Mouse (Mus musculus) urinary bladder, postnatal 10 days (tissue): ENCODE data around the gene Epop.
"Not testable (repeated sequence)": the region's sequence is repeated elsewhere in the genome, so short reads cannot be mapped to it uniquely, and the experiment has no call there.

Experiments used
- DNase-seq: peaks from one replicate; pipeline ENCODE4 v3.0.0; 2022; ENCODE audit warnings: low spot score

Gene Epop

DNA sequence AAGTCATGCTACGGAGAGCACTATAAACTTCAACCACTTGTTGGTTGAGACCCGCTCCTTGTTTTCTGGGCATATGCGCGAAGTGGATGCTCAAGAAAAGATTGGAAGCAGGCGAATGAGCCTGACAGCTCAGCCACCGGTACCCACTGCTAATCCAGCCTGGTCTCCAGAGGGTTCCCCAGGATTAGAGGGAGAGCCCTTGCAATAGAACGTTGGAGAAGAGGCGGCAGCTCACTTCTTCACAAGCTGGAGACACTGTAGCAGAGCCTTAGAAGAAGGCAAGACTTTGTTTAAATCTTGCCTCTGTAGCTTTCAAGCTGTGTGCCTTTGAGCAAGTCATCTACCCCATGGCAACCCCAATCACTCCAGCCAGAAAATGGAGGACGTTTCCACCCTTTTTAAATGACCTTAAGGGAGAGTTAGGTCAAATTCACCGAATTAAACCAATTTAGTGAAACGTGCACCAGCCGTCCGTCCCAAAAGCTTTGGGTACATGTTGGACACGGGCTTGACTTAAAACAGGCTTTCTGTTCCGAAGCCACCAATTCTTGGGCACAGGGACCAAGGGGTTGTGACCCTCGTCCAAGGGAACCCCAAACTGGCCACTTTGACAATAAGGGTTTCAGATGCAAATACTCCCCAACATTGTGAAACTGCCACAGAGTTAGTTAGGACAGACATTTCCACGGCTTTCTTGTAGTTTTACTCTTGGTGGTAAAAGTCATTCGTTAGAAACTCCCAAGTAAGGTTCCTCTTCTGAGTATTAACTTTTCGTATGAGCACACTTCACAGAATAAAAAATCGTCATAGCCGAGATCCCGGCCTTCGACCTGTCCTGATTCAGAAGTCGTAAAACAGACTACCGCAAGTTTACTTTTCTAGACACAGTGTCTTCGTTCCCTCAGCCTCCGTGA, 31.5 kb upstream of the Epop start:
- no peak for DNase-seq

- DNase-seq: no peak
These were observed 30.6 kb upstream of the Epop start for GRCm38 (mm10) chr11:97659990-97660714.

DNA sequence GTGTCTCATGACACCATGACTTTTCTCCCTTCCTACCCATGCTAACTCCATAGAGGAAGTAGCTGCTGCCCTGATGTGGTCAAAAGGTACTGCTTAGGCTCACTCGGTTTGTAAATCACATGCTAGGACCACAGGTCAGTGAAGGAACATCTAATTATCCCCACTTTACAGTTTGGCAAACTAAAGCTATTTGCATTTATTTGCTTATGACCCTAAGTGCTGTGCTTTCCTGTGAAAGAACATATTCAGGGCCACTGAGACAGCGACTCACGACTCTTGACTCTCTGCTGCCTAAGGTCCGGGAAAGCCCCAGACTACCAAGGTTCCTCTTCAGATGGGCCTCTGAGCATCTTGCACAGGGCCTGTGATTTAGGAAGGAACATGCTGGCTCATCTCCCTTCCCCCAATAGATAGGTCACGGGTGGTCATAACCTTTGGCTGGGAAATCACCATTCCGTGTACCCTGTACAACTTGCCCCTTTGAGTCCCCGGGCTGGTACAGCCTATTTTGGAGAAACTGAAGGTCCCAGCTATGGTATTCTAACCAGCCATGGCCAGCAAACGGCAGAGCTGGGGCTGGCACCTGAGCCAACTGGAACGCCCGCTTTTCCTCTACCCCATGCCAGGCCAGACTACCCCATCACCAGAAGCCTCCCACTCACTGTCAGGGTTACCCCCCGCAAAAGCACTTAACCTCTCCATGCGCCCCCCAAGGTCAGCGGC, 29.9 kb upstream of the Epop start:
- DNase-seq: no peak

DNA sequence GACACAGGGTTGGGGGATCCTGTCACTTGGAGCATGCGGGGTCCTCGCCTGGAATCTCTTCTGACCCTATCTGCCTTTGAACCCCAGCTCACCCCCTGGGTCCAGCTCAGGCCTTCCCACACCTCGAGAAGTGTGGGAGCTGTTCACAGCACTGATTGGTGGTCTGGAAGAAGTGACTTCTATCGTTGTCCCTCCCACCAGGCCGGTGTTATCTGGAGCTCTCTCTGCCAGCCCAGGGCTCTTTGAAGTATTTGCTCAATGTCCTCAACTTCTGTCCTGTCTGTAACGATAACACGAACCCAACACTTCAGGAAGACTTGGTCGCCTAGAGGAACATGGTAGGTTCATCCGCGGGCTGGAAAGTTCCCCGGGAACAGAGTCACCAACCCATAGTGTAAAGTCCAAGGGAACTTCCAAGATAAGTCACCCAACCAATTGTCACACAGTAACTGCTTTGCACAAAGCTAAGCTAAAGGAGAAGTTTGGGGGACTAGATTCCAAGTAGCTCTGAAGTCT, 29.3 kb upstream of the Epop start:
- no peak for DNase-seq

DNA sequence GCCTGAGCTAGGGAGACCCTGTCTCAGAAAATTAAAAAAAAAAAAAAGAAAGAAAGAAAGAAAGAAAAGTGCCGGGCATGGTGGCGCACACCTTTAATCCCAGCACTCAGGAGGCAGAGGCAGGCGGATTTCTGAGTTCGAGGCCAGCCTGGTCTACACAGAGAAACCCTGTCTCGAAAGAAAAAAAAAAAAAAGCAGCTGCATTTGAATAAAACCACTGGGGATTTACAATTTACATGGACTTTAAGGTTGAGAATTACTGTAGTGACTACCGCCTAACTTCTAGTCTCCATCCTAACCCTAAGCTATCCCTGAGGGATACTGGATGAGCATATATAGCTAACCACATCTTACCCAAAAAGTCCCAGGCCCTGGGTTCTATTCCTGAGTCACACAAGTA, 28.5 kb upstream of the Epop start:
- DNase-seq: not testable (repeated sequence)

- no peak for DNase-seq
These were observed 27.9 kb upstream of the Epop start for GRCm38 (mm10) chr11:97657184-97657945.

- no peak for DNase-seq
These were observed 26.9 kb upstream of the Epop start for GRCm38 (mm10) chr11:97656269-97656971.

- no peak for DNase-seq
These were observed 24.7 kb upstream of the Epop start for GRCm38 (mm10) chr11:97654210-97654609.

DNA sequence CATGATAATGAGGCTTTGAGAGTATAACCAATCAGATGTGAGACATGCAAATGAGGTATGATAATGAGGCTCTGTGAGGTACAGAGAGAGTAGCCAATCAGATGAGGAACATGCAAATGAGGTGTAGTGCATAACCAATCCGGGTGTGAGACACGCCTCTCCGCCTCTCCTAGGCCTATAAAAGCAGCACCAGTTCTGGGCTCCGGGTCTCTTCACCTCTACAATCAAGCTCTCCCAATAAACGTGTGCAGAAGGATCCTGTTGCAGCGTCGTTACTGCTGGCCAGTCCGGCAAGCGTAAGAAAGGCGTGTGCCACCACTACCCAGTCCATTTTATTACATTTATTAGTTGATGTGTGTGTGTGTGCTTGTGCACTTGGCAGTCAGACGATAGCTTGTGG, 23.9 kb upstream of the Epop start:
- not testable (repeated sequence) for DNase-seq

DNA sequence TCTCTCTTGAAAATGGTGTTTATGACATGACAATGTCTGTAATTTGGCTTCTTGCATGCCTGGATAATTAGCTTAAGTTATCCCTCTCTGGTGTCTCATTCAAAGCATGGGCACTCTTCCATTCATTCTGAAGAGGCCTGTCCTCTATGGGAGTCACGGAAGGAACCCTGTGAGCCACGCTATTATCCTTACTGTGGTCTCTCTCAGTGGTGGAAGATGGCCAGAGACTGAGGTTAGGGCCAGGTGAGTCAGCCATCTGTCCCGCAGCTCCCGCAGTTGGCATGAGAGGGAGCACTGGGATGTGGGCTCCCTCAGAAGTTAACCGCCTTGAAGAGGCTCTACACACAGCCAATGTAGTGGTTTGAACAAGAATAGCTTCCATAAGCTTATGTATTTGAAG, 20.8 kb upstream of the Epop start:
- DNase-seq: no peak

DNA sequence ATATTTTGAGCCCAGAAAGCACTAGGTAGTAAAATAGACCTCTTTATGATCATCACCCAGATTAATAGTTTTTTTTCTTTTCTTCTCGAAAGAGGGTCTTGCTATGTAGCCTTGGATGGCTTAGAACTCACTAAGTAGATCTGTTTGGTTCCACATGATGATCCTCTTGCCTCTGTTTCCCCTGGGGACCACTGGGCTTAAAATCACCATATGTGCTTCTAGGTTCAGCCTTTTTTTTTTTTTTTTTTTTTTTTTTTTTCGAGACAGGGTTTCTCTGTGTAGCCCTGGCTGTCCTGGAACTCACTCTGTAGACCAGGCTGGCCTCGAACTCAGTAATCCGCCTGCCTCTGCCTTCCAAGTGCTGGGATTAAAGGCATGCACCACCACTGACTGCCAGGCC, 19.0 kb upstream of the Epop start:
- not testable (repeated sequence) for DNase-seq

DNA sequence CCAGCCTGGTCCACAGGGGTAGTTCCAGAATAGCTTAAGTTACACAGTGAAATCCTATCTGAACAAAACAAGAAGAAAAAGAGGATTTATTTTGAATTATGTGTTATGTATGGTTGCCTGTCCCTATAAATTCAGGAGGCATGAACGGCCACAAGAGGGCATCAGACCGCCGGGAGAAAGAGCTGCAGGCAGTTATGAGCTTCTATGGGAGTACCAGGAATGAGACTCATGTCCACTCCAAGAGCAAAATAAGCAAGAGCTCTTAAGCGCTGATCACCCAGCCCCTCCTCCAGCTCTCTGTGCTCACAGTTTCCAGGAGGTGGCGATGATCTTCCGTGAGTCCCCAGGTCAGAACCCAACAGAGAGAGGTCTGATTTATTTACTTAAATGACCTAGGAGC, 15.3 kb upstream of the Epop start:
- no peak for DNase-seq

DNA sequence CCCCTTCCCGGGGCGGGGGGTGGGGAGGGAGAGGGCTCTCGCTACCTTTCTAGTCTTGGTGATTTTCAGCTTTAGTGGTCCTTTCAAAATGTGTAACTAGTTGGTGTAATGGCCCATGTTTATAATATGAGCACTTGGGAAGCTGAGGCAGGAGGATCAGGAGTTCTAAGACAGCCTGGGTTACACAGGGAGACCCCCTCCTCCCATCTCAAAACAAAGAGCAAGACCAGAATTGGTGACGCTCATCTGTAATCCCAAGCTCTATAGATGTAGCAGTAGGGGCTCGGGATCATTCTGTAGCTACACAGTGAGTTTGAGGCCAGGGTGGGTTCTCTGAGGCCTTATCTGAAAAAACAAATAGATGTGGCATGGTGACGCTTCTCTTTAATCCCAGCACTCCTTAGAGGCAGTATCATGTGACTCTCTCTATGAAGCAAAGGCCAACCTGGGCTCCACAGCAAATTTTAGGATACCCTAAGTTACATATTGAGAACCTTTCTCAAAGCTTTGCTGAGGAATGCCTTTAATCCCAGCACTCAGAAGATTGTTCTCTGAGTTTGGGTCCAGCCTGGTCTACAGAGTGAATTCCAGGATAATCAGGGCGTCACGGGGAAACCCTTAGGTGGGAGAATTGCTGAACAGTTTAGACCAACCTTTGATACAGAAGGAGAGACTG, 14.0 kb upstream of the Epop start:
- no peak for DNase-seq

DNA sequence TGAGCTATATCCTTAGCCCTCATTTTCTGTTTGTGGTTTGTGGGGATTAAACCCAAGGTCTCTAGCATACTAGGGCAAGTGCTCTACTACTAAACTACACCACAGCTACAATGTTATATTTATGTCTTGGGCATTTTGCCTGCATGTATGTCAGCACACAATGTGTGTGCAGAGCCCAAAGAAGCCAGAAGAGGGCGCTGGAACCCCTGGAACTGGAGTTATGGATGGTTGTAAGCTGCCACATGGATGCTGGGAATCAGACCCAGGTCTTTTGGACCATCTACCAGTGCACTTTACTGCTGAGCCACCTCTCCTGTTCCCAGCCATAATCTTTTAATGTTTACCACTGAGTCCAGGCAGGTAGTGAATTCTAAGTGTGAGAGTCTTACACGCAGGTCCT, 13.2 kb upstream of the Epop start:
- no peak for DNase-seq

- DNase-seq: no peak
These were observed 12.2 kb upstream of the Epop start for GRCm38 (mm10) chr11:97641668-97642067.

- no peak for DNase-seq
These were observed 6.0 kb upstream of the Epop start for GRCm38 (mm10) chr11:97635468-97636019.

GRCm38 (mm10) chr11:97632440-97632839, 2.9 kb upstream of the Epop start:
- DNase-seq: not testable (repeated sequence)

- peak; percentile 55 for DNase-seq
These were observed 2.4 kb upstream of the Epop start for GRCm38 (mm10) chr11:97631938-97632337.

DNA sequence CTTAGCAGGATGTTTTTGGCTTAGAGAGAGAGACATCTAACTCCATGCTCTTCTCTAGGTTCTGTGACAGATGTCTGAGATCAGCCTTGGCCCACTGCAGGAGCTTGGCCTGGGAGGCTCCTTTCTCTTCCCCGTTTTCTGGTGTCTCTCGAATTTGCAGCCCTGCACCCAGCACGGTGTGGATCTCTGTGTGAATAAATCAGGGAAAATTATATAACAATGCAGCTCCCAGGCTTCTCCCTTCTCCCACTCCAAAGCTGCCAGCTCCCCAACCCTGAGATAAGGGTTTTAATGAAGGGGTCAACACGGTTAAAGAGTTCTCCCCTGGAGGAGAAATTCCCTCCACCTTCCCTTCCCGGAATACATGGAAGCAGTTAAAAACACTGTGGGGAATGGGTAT, 2.0 kb upstream of the Epop start:
- no peak for DNase-seq

DNA sequence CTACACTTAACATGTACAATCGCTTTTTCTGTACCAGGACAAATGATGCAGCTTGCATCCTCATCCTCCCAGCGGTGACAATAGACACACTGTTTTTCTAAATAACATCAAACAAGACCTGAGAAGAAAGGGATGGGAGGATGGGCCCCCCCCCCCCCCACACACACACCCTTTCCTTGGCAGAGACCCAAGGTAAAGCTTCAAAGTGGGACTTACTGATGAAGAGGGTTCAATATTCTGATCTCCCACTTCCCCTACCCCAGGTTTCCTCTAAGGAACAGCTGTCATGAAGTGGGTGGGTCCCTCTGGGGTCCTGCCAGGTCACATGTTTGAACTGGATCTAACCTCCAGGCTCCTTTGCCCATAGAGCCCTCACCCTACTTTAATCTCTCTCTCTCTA, 1.5 kb upstream of the Epop start:
- DNase-seq: no peak
